Mouse (Mus musculus) cerebellum, adult 2 months (tissue): Measurements from ENCODE around the gene Sell. TPM values are rescaled to one million over a fixed set of nuclear protein-coding genes. Genes with fewer than 3 reads are reported as not detected.

Experiments used
- DNase-seq, 2 experiments: peaks; one replicate each; pipeline ENCODE4 v3.0.0; 2021
- H3K27ac ChIP-seq: fragments of 200-500 bp; 2 replicates; pipeline ENCODE4 v1.5.1; 2012; ENCODE audit warnings: low read length, control low read depth, inconsistent platforms; ENCODE audit not compliant: insufficient read depth
- H3K27me3 ChIP-seq: fragments of 200-500 bp; 2 replicates; pipeline ENCODE4 v1.6.1; 2012; ENCODE audit warnings: inconsistent platforms, mild to moderate bottlenecking, low read length, moderate library complexity; ENCODE audit not compliant: control insufficient read depth, insufficient read depth
- H3K4me1 ChIP-seq: fragments of 200-500 bp; 2 replicates; pipeline ENCODE4 v1.6.1; 2011; ENCODE audit warnings: low read length; ENCODE audit not compliant: control insufficient read depth, insufficient read depth
- H3K4me3 ChIP-seq: fragments of 200-500 bp; replicated peaks from 2 replicates; pipeline ENCODE3; 2011; ENCODE audit warnings: mild to moderate bottlenecking, low read depth, low read length, control low read depth; ENCODE audit not compliant: insufficient read depth
- CTCF ChIP-seq: fragments of 200-500 bp; IDR thresholded peaks from 2 replicates; pipeline ENCODE4 v1.5.1; 2011; ENCODE audit warnings: low read depth, mild to moderate bottlenecking, control low read depth, low read length, moderate library complexity, borderline replicate concordance; ENCODE audit not compliant: insufficient read depth
- POLR2A ChIP-seq: fragments of 200-500 bp; IDR thresholded peaks from 2 replicates; pipeline ENCODE4 v1.6.1; 2011; ENCODE audit warnings: low read length, control low read depth, borderline replicate concordance; ENCODE audit not compliant: insufficient read depth
- WGBS: fragments of 180-500 bp; shearing (Covaris S2); methylation state at CpG from one replicate; pipeline ENCODE4 v1.1.7; 2018; 5-methylcytosine and 5-hydroxymethylcytosine counted together
- polyA plus RNA-seq: library from polyadenylated mRNA; depleted of rRNA; stranded (reverse); fragments of >200 nt; gene quantifications from 2 replicates; pipeline ENCODE4 v1.2.3, GENCODE M21; 2012

Gene Sell
- polyA plus RNA-seq, 1 experiment = 0.15 TPM

- TF ChIP-seq CTCF (no peak), POLR2A (no peak)
- Histone ChIP-seq H3K27ac (no peak overlapping the region), H3K4me1 (no peaks in the 10 kb centered on the region), H3K4me3 (no peak overlapping the region), H3K27me3 (no peaks in the 10 kb centered on the region)
- WGBS = 70% methylated on average over 3 of the region's 3 CpGs
- DNase-seq = no peak
These were observed 2.0 kb downstream of the Sell start for GRCm38 (mm10) chr1:164063745-164064144.

- Histone ChIP-seq H3K27me3 (no peaks in the 10 kb centered on the region), H3K27ac (no peak overlapping the region), H3K4me1 (no peaks in the 10 kb centered on the region), H3K4me3 (no peak overlapping the region)
- TF ChIP-seq CTCF = no peak
- TF ChIP-seq POLR2A = no peak
- DNase-seq = no peak
These were observed 7.5 kb downstream of the Sell start for GRCm38 (mm10) chr1:164069261-164069660.

- 92% methylated on average over 4 of the region's 4 CpGs for whole genome bisulfite sequencing
- Histone ChIP-seq H3K27me3 (no peaks in the 10 kb centered on the region), H3K4me1 (no peaks in the 10 kb centered on the region), H3K4me3 (no peak overlapping the region), H3K27ac (no peak overlapping the region)
- no peak for DNase-seq
- TF ChIP-seq CTCF (no peak), POLR2A (no peak)
These were observed 8.7 kb downstream of the Sell start for GRCm38 (mm10) chr1:164070461-164070860.

GRCm38 (mm10) chr1:164071111-164071510 is 9.3 kb downstream of the Sell start:
- DNase-seq = no peak
- H3K4me3 ChIP-seq = no peak overlapping the region
- TF ChIP-seq CTCF (no peak), POLR2A (no peak)
- no peaks in the 10 kb centered on the region for H3K27me3 ChIP-seq
- no peak overlapping the region for H3K27ac ChIP-seq
- no peaks in the 10 kb centered on the region for H3K4me1 ChIP-seq
- WGBS = 84% methylated on average over 7 of the region's 7 CpGs

- TF ChIP-seq CTCF (no peak), POLR2A (no peak)
- Histone ChIP-seq H3K4me1 (no peaks in the 10 kb centered on the region), H3K4me3 (no peak overlapping the region), H3K27me3 (no peaks in the 10 kb centered on the region), H3K27ac (no peak overlapping the region)
- DNase-seq = no peak
- WGBS = 86% methylated on average over 4 of the region's 4 CpGs
These were observed 10.2 kb downstream of the Sell start for GRCm38 (mm10) chr1:164072001-164072400.

- no peaks in the 10 kb centered on the region for H3K4me1 ChIP-seq
- H3K27ac ChIP-seq = no peak overlapping the region
- no peaks in the 10 kb centered on the region for H3K27me3 ChIP-seq
- H3K4me3 ChIP-seq = no peak overlapping the region
- 86% methylated on average over 9 of the region's 9 CpGs for WGBS
- no peak for DNase-seq
- TF ChIP-seq CTCF (no peak), POLR2A (no peak)
These were observed 11.3 kb downstream of the Sell start for GRCm38 (mm10) chr1:164073091-164073490.

- no peak overlapping the region for H3K4me3 ChIP-seq
- TF ChIP-seq CTCF (no peak), POLR2A (no peak)
- no peaks in the 10 kb centered on the region for H3K27me3 ChIP-seq
- H3K4me1 ChIP-seq = no peaks in the 10 kb centered on the region
- H3K27ac ChIP-seq = no peak overlapping the region
- DNase-seq = no peak
- 87% methylated on average over 7 of the region's 7 CpGs for WGBS
These were observed 12.0 kb downstream of the Sell start for GRCm38 (mm10) chr1:164073803-164074202.

- H3K27me3 ChIP-seq = no peaks in the 10 kb centered on the region
- no peaks in the 10 kb centered on the region for H3K4me1 ChIP-seq
- no peak for TF ChIP-seq CTCF
- no peak for TF ChIP-seq POLR2A
- 91% methylated on average over 2 of the region's 2 CpGs for WGBS
- H3K27ac ChIP-seq = no peak overlapping the region
- H3K4me3 ChIP-seq = no peak overlapping the region
- DNase-seq = no peak
These were observed 12.9 kb downstream of the Sell start for GRCm38 (mm10) chr1:164074606-164075140.

GRCm38 (mm10) chr1:164075416-164075815 is 13.6 kb downstream of the Sell start:
- no peak for TF ChIP-seq POLR2A
- TF ChIP-seq CTCF = no peak
- no peak for DNase-seq
- Histone ChIP-seq H3K27ac (no peak overlapping the region), H3K27me3 (no peaks in the 10 kb centered on the region), H3K4me3 (no peak overlapping the region), H3K4me1 (no peaks in the 10 kb centered on the region)
- 98% methylated on average over 1 of the region's 1 CpGs for WGBS
